Mouse (Mus musculus) layer of hippocampus, adult 18-20 months (tissue): ENCODE results near the gene Tmigd1. TPM values are rescaled to one million over a fixed set of nuclear protein-coding genes. Genes with fewer than 3 reads are reported as not detected.

Source experiments
- DNase-seq, 2 experiments: peaks; one replicate each; pipeline ENCODE4 v3.0.0; 2022; ENCODE audit warnings: low spot score in 2 of 2
- long read RNA-seq: library from polyadenylated mRNA; stranded (forward); transcript quantifications from one replicate; pipeline ENCODE4 v2.0.0, GENCODE M21; 2021
- total RNA-seq, 2 experiments: library from RNA; stranded (reverse); gene quantifications; 2 replicates each; pipeline ENCODE4 v1.2.3; 2021

The Tmigd1 gene
- total RNA-seq: not detected
- long read RNA-seq: 0 reads

DNA sequence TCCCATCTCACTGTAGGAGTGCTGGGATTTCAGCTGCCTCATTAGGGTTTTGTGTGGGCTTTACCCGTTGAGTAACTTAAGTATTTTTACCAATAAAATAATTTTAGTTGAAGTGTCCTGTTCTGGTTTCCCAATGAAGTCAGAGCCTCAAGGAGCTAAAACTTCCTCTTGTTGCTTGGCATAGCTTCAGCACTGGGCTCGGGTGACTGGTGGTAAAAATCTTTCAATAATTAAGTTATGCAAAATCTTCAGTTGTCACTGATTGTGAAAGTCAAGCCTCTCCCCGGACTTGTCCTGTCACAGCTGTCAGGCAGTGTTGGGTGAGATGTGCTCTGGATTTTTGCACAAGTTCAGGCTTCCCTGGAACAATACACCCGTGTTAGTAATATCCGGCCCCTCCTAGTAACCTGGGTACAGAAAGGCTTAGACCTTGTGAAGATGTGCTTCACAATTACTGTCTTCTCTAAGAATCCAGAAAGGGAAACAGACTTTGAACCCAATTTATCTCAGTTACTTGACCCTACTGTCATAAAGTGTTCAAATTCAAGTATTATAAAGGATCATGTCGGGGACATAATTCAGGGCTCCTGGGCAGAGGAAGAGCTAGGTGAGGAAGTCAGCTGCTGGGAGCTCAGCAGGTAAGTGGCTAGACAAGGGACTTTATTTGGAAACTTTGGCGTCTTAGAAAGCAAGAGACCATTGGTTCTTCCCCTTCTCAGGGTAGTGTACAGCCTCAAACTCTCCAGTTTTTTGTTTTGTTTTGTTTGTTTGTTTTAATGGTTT, at the start of gene Tmigd1:
Tmigd1 (plus strand) TSS at position 581 of the 783 bp plus-strand sequence.
- no peak for DNase-seq

DNA sequence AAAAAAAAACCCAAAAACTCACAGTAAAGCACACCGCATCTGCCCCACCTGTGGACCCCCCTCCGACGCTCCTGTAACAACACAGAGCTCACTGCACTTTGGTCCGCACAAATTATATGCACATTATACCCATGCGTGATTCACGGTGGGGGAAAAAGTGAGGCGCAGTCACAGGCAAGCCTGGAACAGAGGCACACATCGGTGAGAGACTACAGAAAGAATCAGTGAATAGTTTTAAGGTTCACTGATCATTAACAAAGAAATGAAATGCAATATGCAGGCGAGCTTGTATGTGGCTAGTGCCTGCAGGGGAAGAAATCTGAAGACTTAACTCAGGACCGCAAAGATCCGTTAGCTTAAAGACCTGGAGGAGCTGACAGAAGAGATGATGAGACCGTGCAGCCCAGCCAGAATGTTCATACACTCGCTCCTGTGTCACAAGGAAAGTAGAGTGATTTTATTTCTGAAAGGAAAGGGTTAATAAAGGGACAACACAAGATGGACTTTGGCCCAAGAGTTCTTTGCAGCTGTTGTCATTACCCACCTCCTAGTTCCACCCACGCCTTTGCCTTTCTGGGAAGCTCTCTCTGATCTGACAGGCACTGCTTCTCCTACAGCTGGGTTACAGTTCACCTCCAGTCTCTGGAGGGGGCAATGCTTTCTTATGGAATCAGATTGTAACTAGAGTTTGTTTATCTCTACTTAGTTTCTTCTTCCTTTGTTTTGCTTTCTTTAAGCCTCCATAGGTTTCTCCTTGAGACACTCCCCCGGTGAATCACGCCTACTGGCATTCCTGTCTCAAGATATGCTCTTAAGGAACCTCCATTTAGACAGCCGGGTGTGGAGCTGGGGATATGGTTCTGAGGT, 47.3 kb upstream of the Tmigd1 start:
- no peak for DNase-seq

DNA sequence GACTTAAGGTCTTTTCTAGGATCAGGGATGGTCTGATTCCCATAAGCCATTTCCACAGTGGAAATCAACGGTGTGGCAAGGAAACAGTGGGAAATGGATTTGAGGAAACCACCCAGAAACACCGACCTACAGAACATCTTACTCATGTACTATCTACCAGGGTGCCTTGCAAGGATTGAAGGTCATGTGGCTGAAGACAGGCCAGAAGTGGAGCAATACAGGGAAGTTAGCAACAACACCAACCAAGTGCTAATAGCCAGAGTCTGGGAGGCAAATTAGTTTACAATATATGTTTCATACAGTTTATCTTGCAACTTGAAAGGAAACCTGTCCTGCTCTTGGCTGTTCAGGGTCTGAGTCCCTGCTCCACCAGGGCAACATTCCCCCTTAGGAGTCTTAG, 45.4 kb upstream of the Tmigd1 start:
- no peak for DNase-seq

DNA sequence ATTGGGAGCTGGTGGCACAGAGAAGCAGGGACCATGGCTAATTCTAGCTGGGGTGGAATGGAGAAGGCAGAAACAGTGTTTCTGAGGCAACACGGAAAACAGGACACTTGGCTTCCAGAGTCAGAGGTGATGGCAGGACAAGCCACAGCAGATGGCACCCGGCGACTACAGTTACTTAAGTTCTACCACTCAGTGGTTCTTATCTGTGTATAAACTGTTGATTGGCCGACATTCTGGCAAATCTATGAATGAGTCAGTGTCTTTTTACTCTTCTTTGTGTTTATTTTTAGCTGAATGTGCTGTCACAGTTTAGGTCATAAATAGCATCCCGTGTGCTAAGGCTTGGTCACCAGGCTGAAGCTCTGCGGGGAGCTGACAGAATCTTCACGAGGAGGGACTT, 44.8 kb upstream of the Tmigd1 start:
- DNase-seq: no peak

DNA sequence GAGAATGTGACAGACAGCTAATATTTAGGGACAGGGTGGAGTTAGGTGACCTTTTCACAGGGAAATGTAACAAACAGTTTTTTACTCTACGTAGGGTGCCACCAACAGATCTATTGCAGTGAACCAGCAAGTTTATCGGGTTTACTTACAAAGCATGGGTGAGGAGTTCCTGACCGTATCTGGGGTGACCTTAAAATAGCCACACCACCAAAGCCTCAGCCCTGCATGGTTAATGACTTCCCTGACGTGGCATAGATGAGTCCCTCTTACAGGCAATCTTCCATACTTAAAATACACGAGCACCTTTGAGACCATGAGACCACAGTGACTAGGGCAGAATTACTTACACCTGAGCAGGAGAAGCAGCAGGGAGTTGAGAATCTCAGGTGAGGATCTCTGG, 43.2 kb upstream of the Tmigd1 start:
- DNase-seq: no peak

DNA sequence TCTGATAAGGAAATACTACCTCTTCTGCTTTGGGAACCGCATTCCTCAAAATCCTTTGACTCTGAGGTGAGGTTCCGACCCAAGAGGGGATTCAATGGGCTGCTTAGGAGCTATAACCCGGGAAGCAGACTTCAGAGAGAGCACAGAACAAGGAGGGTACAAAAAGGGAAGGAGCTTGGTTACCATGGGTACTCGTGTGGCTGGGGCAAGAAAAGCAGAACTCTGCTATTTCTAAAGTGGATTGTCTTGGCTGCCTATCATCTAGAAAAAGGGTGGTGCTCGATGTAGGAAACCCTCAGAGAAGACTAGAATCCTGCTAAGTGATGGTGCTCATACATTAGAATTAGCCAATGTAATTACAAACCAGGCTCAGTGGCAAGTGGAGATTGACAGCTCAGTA, 42.7 kb upstream of the Tmigd1 start:
- DNase-seq: no peak

DNA sequence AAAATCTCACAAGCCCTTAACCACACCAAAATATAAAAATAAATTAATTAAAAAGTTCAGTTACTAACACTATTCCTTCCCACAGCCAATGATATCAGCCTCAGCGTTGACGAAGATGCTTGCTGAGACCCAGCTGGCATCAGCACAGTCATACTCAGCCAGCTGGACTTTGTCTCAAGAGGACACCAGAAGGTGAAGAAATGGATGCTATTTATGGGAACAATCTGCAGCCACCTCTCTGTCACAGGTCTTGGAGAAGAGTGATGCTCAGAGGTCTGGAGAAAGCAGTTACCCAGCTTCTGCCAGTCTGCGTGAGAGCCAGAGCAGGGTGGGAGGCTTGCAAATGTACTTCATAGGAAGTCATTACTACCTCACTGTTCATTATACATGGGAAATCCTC, 40.8 kb upstream of the Tmigd1 start:
- DNase-seq: no peak

DNA sequence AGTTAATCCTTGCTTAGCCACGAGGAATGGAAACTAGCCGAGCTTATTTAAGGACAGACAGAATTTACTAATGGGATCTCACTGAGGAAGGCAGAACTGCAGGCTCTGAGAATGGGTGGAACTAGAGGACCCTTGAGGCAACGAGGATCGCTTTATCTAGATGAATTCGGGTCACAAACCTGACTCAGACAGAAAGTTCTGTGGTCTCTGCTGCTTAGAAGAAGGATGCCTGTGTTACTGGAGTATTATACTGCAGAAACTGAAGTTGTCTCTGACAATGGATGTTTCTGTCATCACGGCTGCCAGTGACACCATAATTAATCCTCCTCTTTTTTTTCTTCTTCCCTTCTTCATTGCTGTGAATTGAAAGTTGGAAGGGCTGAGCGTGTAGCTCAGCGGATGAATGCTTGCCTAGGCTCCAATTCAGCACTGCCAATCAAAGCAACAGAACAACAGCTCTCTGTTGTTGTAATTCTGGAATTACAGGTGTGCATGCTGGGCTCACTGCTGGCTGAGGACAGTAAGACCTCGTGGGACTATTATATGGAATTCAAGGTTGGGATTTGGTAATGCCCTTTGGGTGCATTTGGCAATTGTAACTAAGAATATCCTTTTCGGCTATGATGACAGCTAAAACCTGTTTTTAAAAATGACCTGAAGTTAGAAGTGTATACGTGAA, 29.3 kb upstream of the Tmigd1 start:
- DNase-seq: no peak

DNA sequence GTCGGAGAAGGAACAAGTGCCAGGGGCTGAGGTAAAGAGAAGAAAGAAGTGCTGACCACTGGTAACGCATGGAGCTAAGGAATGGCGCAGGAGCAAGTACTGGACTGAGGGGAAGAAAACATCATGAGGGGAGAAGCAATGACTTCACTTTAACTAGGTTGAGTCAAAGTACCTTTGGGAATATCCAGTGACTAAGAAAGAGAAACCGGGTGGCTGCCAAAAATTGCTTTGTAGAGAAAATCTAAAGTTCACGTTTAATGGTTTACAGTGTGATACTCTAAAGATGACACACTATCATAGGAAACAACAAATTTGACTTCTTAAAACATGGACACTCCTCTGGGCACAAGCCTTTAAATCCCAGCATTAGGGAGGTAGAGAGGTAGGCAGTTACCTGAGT, 28.1 kb upstream of the Tmigd1 start:
- DNase-seq: no peak

DNA sequence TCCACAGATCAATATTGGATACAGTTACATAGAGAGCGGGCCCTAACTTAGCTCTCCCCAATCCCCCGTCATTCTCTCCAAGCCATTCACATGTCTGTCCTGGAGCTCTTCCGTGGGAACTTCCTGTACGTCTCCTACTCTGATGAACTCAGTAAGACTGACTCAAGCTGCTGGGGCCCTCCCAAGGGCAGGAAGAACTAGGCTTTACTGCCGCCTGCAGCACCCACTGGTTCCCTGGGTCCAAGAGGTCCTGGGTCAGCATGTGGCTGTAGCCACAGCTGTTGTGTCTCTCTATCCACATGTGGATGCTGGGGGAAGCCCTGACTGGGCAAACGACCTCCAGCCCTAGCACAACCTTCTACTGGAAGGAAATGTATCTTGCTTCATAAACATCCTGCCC, 27.2 kb upstream of the Tmigd1 start:
- DNase-seq: no peak

DNA sequence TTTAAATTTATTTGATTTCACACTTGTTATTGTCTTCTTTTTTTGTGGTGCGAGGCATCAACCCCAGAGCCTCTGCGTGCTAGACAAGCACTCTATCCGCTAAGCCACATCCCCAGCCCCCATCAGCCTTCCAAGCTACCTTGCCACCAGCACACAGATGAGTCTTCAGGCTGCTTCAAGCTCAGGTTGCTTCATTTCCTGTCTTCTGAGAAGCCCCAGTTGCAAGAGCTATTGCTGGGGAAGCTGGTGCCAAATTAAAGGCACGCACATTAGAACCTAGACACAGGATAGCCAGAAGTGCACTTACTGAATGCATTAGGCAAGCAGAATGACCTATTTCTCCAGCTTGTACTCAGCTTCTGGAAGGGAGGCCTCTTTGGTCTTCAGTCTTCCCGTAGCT, 22.1 kb upstream of the Tmigd1 start:
- DNase-seq: no peak

DNA sequence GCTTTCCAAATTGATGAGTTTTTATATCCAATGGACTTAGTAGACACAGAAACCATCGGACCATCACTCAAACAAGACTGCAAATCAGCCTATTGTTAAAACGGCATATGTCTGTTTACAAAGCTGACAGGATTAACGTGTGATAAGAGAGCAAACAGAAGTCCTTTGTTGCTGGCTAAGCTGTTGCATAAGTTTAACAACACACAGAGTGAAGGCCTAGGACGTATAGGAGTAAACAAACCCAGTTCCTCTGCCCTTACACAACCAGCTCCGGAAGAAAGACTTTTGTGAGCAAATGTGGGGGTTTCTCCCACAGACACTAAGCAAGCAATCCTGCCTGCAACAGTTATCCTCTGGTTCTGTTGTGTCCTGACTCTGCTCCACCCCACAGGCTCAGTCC, 17.5 kb upstream of the Tmigd1 start:
- no peak for DNase-seq

DNA sequence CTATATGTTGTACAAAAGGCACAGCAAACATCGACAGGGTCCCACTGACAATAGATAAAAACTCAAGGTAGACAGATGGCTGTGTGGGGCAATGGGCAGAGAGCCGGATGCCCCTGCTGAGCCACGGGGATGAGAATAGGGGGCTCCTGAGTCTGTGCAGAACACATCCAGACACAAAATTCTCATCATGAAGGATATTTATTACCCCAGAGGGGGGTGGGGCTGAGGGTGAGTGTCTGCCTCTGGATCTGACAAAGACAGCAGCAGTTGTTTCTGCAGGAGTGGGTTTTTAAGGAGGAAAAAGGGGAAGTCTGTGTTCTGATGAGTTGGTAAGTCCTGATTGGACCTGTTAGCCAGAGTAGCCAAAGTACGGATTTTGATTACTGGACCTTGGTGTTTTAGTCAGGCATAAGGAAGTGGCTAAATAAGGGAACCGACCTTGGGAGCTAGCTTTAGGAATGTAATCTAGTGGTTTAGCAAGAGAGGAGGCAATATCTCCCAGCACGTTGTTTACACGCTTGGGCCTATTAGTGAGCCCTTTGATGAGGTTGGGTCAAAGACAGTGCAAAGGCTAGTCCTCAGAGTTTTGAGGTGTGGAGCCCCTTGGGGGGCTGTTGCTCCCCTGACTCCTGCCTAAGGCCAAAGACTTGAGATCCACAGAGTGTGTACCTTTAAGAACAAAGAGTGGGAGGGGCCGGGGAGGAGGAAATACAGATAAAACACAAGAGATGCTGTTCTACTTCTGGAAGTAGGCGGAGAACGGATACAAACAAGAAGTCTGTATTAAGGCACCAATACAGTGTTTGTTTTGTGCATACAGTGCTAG, 12.4 kb upstream of the Tmigd1 start:
- no peak for DNase-seq

DNA sequence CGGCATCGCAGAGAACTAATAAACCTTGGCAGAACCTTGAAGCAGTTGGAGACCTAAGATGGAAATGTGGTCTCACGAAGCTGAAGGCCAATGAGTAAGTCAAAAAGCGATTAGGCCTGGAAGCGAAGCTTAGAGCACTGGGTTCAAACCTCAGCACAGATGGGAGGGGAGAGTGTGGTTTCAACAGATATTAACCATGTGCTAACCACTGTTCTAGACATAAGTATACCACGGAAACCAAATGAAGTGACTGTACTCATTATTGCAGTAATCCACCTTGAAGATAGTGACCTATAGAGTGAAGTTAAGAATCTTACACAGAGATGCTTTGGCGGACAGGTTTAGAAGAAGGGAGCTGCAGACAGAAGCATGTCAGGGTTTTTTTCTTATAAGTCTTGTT, 10.8 kb upstream of the Tmigd1 start:
- DNase-seq: no peak

DNA sequence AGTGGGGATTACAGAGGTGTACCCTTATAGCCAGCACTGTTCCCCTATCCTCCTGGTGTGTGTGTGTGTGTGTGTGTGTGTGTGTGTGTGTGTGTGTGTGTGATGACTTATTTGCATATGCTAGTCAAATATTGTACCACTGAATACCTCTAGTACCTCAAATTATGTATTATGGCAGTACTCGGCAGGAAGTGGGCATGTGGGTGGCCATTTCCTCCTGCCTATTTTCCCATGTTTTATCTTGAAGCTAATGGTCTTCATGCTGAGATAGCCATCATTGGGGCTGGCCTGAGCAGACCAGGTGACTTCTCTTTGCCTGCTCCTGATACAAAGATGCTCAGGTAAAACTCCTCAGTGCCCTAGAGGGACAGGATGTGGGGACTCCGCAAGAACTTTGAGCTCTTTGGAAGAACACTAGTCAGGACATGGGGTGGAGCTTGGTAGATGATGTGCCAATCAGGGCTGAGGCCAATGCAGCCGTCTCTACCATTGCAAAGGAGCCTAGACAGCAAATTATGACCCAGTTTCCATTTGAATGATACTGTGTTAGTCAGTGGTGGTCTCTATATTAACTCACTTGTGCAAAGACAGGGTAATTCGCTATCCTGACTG, 10.1 kb upstream of the Tmigd1 start:
- DNase-seq: no peak

DNA sequence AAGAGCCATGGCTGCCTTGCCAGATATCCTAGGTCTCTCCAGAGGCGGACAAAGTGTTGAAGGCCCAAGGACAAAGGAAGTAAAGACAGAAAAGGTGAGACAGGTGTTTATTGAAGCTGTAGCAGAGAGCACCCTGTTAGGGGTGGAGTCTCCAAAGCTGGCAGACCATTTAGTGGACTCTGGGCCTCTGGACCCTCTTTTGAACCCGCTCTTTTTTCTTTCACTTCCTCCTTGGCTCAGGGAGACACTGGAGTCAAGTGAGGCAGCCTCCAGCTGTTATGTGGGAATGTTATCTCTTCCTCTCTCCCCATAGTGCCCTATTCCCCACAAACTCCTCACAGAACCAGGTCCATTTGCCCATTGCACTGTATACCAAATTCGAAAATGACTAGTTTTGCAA, 9.0 kb upstream of the Tmigd1 start:
- DNase-seq: no peak

DNA sequence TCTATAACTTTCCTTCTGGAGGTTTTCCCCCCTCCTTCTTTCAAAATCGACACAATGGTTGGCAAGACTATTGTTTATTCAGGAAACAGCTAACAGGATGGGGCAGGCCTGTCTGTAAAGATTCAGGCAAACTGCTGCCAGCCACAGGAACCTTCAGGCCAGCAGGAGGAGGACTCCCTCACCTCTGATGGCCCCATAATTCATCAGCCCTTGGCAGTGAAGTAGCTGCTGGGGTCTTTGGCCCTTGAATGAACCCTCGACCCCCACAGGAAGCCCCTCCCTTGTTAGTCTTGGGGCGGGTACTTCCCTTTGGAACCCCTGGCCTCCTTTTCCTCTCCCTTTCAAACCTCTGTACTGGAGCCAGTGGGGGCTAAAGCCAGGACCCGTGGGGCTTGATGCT, 8.4 kb upstream of the Tmigd1 start:
- no peak for DNase-seq

DNA sequence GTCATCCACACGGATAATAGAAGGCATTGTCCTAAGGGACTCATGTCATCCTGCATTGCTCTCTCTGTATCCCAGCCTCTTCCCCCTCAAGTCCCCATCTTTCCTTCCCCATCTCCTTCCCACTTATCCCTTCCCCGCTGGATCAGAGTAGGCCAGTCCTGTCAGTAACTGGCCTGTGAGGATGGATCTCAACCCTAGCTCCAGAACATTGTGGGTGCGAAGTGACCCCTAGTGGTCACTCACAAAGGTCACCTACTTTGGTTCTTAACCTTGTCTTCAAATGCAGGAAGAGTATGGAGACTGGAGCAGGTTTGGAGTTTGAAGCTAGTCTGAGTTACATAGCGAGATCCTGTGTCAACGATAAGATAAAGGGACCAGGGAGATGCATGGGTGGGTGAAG, 7.7 kb upstream of the Tmigd1 start:
- DNase-seq: peak in 1 of 2 experiments; percentile 42

DNA sequence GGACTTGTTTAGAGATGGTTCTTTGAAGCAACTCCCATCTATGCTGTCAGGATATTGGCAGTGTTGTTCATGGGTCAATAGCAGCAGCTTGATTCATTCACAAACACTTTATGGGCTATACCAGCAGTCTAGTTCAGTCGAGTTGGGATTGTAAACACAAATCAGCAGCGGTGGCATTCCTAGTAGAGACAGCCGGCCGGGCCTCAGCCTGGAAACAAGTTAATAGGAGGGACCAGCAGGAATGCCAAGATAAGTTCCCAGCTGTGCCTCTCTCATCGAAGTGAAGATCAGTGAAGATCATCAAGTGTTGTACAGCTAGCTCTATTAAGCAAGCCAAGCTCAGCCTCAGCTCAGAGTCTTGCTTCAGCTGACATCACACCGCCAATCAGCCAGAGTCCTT, 5.6 kb upstream of the Tmigd1 start:
- DNase-seq: no peak

DNA sequence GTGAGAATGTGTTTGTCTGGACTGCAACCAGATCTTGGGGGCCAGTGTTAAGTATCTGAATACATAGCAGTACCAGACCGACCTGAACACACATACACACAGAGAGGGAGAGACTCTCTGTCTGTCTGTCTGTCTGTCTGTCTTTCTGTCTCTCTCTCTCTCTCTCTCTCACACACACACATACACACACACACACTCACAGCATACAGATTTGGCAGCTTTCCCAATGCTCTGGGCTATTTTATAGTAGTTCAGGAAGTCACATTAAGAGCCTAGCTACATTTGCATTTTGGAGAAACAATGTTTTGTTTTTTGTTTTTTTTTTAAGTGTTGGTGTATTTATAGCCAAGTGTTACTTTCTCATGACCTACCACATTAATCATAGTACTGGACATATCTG, 4.8 kb upstream of the Tmigd1 start:
- no peak for DNase-seq

DNA sequence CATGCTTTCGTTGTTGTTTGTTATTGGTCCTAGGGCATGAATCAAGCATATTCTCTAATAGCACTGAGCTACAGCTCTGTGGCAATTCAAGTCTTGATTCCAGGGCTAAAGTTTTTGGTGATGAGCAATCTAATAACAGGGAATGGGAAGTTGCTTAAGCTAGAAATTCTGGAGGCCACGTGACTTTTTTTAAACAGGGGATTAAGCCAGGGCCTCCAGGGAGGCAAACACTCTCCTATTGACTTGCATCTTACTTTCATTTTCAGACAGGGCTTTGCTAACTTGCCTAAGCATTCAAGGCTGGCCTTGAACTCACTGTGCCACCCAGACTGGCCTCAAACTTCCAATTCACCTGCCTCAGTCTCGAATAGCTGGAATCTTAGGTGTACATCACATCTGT, 4.1 kb upstream of the Tmigd1 start:
- DNase-seq: no peak
